Comparison of ENCODE assay signal across 12 mouse cellular contexts in the genomic region with DNA sequence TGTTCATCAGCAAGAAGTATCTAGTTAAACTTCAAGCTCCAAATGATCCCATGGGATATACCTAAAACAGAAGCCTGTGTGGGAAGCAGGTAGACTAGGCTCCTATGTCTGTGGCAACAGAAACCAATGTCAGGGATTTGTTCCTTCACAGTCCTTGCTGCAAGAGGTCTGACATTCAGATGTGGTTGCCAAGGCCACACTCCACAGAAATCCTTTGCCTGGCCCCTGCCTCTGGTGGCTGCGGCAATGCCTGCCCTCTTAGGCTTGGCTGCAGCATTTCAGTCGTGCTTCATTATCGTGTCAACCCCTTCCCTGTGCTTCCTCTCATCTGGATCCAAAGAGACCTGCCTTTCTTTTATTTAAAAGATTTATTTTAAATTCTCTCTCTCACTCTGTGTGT. TPM values are rescaled to one million over a fixed set of nuclear protein-coding genes. Genes with fewer than 3 reads are reported as not detected.
DNase-seq lines count a peak whose midpoint lies in the region; ATAC-seq and TF ChIP-seq lines count a peak whose summit lies in the region.
"Had no signal": no experiment of that assay in that cellular context is flagged by ENCODE, and none has a peak within 500 bp of the region (broad histone marks: within the 10 kb centered on the region; RNA-seq: fewer than 3 reads in every experiment).

No protein-coding gene starts in this region.

- H3K36me3 ChIP-seq in hindbrain, embryonic 11.5 days (ENCODE audit: control insufficient read depth, insufficient read depth, low read length): no peaks in the 10 kb centered on the region
- no peaks in the 10 kb centered on the region for H3K36me3 ChIP-seq in hindbrain, embryonic 13.5 days
- H3K36me3 ChIP-seq: intestine, embryonic 15.5 days; liver, embryonic 12.5 days had no signal

- DNase-seq in embryo, embryonic 10 days (ENCODE audit: low spot score): peak; percentile 42
- no peak for DNase-seq in embryo, embryonic 9.5 days (ENCODE audit: extremely low spot score)
- DNase-seq in hindbrain, embryonic 11.5 days (ENCODE audit: low spot score): peak; percentile 27
- DNase-seq in adrenal gland, postnatal 10 days: peak; percentile 66
- DNase-seq in heart, postnatal 4 days: peak; percentile 55
- DNase-seq in kidney, adult 9 months: no peak
- no peak for DNase-seq in layer of hippocampus, adult 2 months (ENCODE audit: low spot score in 2 of 2)
- DNase-seq: cerebellum, postnatal 25 days; kidney, postnatal 4 days had no signal

- H3K4me2 ChIP-seq in hindbrain, embryonic 11.5 days (replicated peaks; ENCODE audit: low read depth, low read length): no peak overlapping the region
- no peak overlapping the region for H3K4me2 ChIP-seq in hindbrain, embryonic 13.5 days
- H3K4me2 ChIP-seq: liver, embryonic 12.5 days had no signal

- no peak for TF ChIP-seq CTCF in layer of hippocampus, adult 2 months (conservative IDR thresholded peaks at IDR 0.05)

- H3K27ac ChIP-seq in hindbrain, embryonic 11.5 days (ENCODE audit: low read depth, low read length): no peak overlapping the region
- no peak overlapping the region for H3K27ac ChIP-seq in hindbrain, embryonic 13.5 days
- no peak overlapping the region for H3K27ac ChIP-seq in layer of hippocampus, adult 2 months
- H3K27ac ChIP-seq: intestine, embryonic 15.5 days; liver, embryonic 12.5 days had no signal

- H3K4me1 ChIP-seq in hindbrain, embryonic 11.5 days (replicated peaks; ENCODE audit: control insufficient read depth, insufficient read depth, low read length): no peaks in the 10 kb centered on the region; the same call in 1 of the 2 replicates
- H3K4me1 ChIP-seq in hindbrain, embryonic 13.5 days (replicated peaks): peaks cover 38% of the 10 kb centered on the region

- no peaks in the 10 kb centered on the region for H3K27me3 ChIP-seq in hindbrain, embryonic 11.5 days (ENCODE audit: control insufficient read depth, insufficient read depth, low read length)
- no peaks in the 10 kb centered on the region for H3K27me3 ChIP-seq in hindbrain, embryonic 13.5 days
- H3K27me3 ChIP-seq: intestine, embryonic 15.5 days had no signal

- no peak overlapping the region for H3K9ac ChIP-seq in hindbrain, embryonic 11.5 days (ENCODE audit: low read depth, low read length)
- H3K9ac ChIP-seq in hindbrain, embryonic 13.5 days: no peak overlapping the region
- H3K9ac ChIP-seq: intestine, embryonic 15.5 days; liver, embryonic 12.5 days had no signal

- H3K9me3 ChIP-seq in hindbrain, embryonic 11.5 days (ENCODE audit: control insufficient read depth, low read length): no peaks in the 10 kb centered on the region
- no peaks in the 10 kb centered on the region for H3K9me3 ChIP-seq in hindbrain, embryonic 13.5 days
- H3K9me3 ChIP-seq: intestine, embryonic 15.5 days; liver, embryonic 12.5 days had no signal

- 27% methylated on average over 3 of the region's 3 CpGs for WGBS in hindbrain, embryonic 11.5 days
- 19% methylated on average over 3 of the region's 3 CpGs for WGBS in hindbrain, embryonic 13.5 days

- no peak for ATAC-seq in hindbrain, embryonic 11.5 days (ENCODE audit: low FRiP score)
- no peak for ATAC-seq in hindbrain, embryonic 13.5 days (ENCODE audit: low FRiP score)
- ATAC-seq: intestine, embryonic 15.5 days; liver, embryonic 12.5 days had no signal

- H3K4me3 ChIP-seq in hindbrain, embryonic 11.5 days (ENCODE audit: low read depth, low read length): no peak overlapping the region
- no peak overlapping the region for H3K4me3 ChIP-seq in hindbrain, embryonic 13.5 days
- no peak overlapping the region for H3K4me3 ChIP-seq in layer of hippocampus, adult 2 months
- H3K4me3 ChIP-seq: intestine, embryonic 15.5 days; liver, embryonic 12.5 days had no signal

RNA-seq across cellular contexts. Expression of gene Nfkb1, which starts 1.7 kb away (rescaled TPM):
- polyA plus RNA-seq in hindbrain, embryonic 11.5 days (2014; fragmentation: Nextera tagmentation; extraction: Ambion mirVana): 10.6 and 12.3 TPM in 2 replicates
- polyA plus RNA-seq in hindbrain, embryonic 13.5 days (2015; fragmentation: Nextera tagmentation; extraction: Ambion mirVana): 8.0 and 8.2 TPM in 2 replicates
- 10 to 100 TPM; 48.3 to 58.1 TPM for total RNA-seq in adrenal gland, postnatal 10 days (2021)
- total RNA-seq in heart, postnatal 4 days (2021): 10 to 100 TPM; 47.0 to 49.9 TPM
- 10 to 100 TPM; 23.0 to 27.9 TPM for total RNA-seq in layer of hippocampus, adult 2 months (2021)

Comparison
In these comparisons a context has a peak if more than half of its experiments do, and no peak if none do; other contexts are left out.
1. DNase-seq: peak in embryo, embryonic 10 days (single experiment), hindbrain, embryonic 11.5 days (single experiment), adrenal gland, postnatal 10 days (single experiment) and heart, postnatal 4 days (single experiment); none in embryo, embryonic 9.5 days (single experiment), kidney, adult 9 months (single experiment) and layer of hippocampus, adult 2 months (0 of 2).